Mouse (Mus musculus): ENCODE measurements at regions not wholly inside any gene's neighbourhood (a gene's known extent, or its start where the extent isn't known, plus 50 kb on each side); places are given as distances from the start of the nearest gene placed in this dataset.

DNA sequence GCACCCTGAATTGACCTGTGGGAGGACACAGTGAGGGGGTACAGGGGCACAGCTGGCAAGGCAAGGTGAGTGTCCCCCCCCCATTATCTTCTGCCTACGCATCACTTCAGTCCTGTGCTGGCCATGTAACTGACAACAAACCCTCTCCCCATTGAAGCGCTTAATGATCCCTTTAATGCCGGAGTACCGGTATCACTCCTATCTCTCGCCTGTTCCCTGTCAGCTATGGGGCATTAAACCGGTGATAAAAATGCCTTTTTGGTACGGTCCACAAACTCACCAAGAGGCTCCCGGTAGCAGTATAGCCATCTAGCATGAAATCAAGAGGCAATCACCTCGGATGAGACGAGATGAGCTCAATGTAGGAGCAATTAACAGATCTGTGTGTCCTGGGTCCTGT, 62.8 kb upstream of the Fstl4 start:
- no peak for DNase-seq (ENCODE audit: extremely low read depth, low read depth, low spot score)

DNA sequence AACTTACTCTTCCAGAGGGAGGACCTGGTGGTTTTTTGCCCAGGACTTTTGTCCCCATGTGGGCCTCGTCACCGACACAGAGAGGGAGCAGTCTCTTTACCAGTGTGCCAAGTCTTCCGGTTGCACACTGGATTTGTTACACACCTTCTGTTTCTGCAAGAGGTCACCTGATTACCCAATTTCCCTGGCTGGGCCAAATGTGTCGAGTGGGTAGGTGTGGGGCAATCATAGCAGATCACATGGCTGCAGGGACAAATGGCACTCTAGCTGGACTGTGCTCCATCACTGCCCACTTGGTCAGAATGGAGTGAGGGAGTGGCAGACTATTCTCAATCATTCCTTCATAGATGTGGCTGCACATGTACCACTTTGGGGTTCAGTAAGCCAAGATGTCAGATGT, 61.0 kb upstream of the Fstl4 start:
- DNase-seq (ENCODE audit: extremely low read depth, low read depth, low spot score) = peak; percentile 36
